8 mouse cellular contexts compared by ENCODE assay signal in the genomic region with DNA sequence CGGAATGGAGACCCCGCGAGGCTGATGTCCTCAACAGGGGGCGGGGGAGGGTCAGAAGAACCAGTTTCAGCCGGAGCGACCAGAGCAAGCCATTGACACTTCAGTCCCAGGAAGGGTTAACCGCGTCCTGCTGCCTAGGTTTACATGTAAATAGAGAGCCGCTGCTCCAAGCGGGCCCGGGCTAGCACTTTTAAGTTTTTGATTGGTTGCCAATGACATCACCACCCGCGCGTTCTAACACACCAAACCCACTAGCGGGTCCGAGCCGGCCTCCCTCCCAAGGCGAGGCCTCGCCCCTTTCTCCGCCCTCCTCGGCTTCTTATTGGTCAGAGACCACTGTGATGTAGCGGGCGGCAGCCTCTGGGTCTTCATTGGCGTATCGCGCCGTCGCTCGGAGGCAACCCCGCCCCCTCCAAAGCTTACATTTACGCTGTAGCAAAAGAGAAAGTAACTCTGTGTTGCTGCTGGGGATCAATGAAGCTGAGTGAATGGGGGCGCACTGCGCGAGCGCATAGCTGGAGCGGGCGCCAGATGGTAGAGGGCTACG. TPM values are rescaled to one million over a fixed set of nuclear protein-coding genes. Genes with fewer than 3 reads are reported as not detected.
DNase-seq lines count a peak whose midpoint lies in the region; ATAC-seq and TF ChIP-seq lines count a peak whose summit lies in the region.

1700056E22Rik (minus strand) TSS at position 291 of the 547 bp plus-strand sequence.

- no peaks in the 10 kb centered on the region for H3K36me3 ChIP-seq in ES-Bruce4 (ENCODE audit: control insufficient read depth, insufficient read depth, low read length, poor library complexity, severe bottlenecking)
- 0 out of 2 replicates have a peak, but pooled peaks cover 7% of the 10 kb centered on the region for H3K36me3 ChIP-seq in forebrain, embryonic 14.5 days (ENCODE audit: control insufficient read depth, insufficient read depth, low read length)
- no peaks in the 10 kb centered on the region for H3K36me3 ChIP-seq in neural tube, embryonic 15.5 days

- 0 out of 2 replicates have a peak, but pooled peaks have one; percentile 28 for TF ChIP-seq EP300 in ES-Bruce4 (IDR thresholded peaks at IDR 0.05; ENCODE audit: insufficient read depth, low read depth, low read length)

- peak; percentile 98 for ATAC-seq in forebrain, embryonic 14.5 days
- peak; percentile 99 for ATAC-seq in neural tube, embryonic 15.5 days (ENCODE audit: low FRiP score)

- under 1% methylated on average over 38 of the region's 38 CpGs for WGBS in forebrain, embryonic 14.5 days
- under 1% methylated on average over 38 of the region's 38 CpGs for WGBS in neural tube, embryonic 15.5 days

- H3K9ac ChIP-seq in ES-Bruce4 (ENCODE audit: low read depth, poor library complexity, severe bottlenecking) = peak within 1 kb of the TSS; percentile 85
- H3K9ac ChIP-seq in forebrain, embryonic 14.5 days (ENCODE audit: low read length) = peak within 1 kb of the TSS; percentile 83
- peak within 1 kb of the TSS; percentile 75 for H3K9ac ChIP-seq in neural tube, embryonic 15.5 days (replicated peaks)

- peak within 1 kb of the TSS; percentile 61 for H3K4me3 ChIP-seq in ES-Bruce4 (ENCODE audit: low read depth, low read length)
- H3K4me3 ChIP-seq in forebrain, embryonic 14.5 days (ENCODE audit: low read depth, low read length) = peak within 1 kb of the TSS; percentile 67
- H3K4me3 ChIP-seq in neural tube, embryonic 15.5 days (replicated peaks) = peak within 1 kb of the TSS; percentile 57

- peak; percentile 19 for TF ChIP-seq POLR2A in ES-Bruce4 (IDR thresholded peaks at IDR 0.05; ENCODE audit: insufficient read depth, low read length)

- peak; percentile 97 for DNase-seq in cerebellum, adult 11 months
- DNase-seq in forebrain, embryonic 14.5 days (ENCODE audit: low spot score) = peak; percentile 100
- DNase-seq in heart, postnatal 14 days = peak; percentile 96 to 98
- DNase-seq in layer of hippocampus, adult 11-12 months (ENCODE audit: low spot score) = peak; percentile 99
- DNase-seq in lung, adult 18-20 months = peak; percentile 99 to 100
- DNase-seq in testis, postnatal 14 days (ENCODE audit: low spot score) = peak; percentile 97

- intact Hi-C loops in heart, postnatal 14 days (cut with DNase I) = loop anchor here (5.0 to 10.0 kb wide), 2 partner anchors 138 to 201 kb away; no protein-coding TSS in a partner anchor

- H3K27ac ChIP-seq in ES-Bruce4 (ENCODE audit: insufficient read depth, low read length) = no peak within 1 kb of the TSS
- peak within 1 kb of the TSS; percentile 90 for H3K27ac ChIP-seq in forebrain, embryonic 14.5 days (ENCODE audit: low read depth, low read length)
- H3K27ac ChIP-seq in neural tube, embryonic 15.5 days (replicated peaks) = peak within 1 kb of the TSS; percentile 93

- H3K9me3 ChIP-seq in ES-Bruce4 (replicated peaks; ENCODE audit: control insufficient read depth, insufficient read depth, low read length, poor library complexity, severe bottlenecking) = no peaks in the 10 kb centered on the region
- H3K9me3 ChIP-seq in forebrain, embryonic 14.5 days (replicated peaks; ENCODE audit: control insufficient read depth, low read length) = no peaks in the 10 kb centered on the region
- H3K9me3 ChIP-seq in neural tube, embryonic 15.5 days (replicated peaks) = no peaks in the 10 kb centered on the region

- H3K4me1 ChIP-seq in ES-Bruce4 (ENCODE audit: control insufficient read depth, insufficient read depth, low read length) = no peaks in the 10 kb centered on the region
- H3K4me1 ChIP-seq in forebrain, embryonic 14.5 days (ENCODE audit: control insufficient read depth, insufficient read depth, low read length) = peaks cover 21% of the 10 kb centered on the region
- H3K4me1 ChIP-seq in neural tube, embryonic 15.5 days = peaks cover 28% of the 10 kb centered on the region

- peak within 1 kb of the TSS; percentile 87 for H3K4me2 ChIP-seq in forebrain, embryonic 14.5 days (ENCODE audit: low read length)
- H3K4me2 ChIP-seq in neural tube, embryonic 15.5 days = peak within 1 kb of the TSS; percentile 87

- 0 out of 2 replicates have a peak, but pooled peaks cover 2% of the 10 kb centered on the region for H3K27me3 ChIP-seq in ES-Bruce4 (ENCODE audit: control insufficient read depth, insufficient read depth, low read length, poor library complexity, severe bottlenecking)
- H3K27me3 ChIP-seq in forebrain, embryonic 14.5 days (replicated peaks; ENCODE audit: control insufficient read depth, insufficient read depth, low read length) = no peaks in the 10 kb centered on the region
- no peaks in the 10 kb centered on the region for H3K27me3 ChIP-seq in neural tube, embryonic 15.5 days (replicated peaks)

- no peak for TF ChIP-seq CTCF in ES-Bruce4 (IDR thresholded peaks at IDR 0.05; ENCODE audit: low read depth, low read length)

RNA-seq across cellular contexts. Expression of gene 1700056E22Rik, which starts in this region (rescaled TPM):
- polyA plus RNA-seq in ES-Bruce4 (2011; ENCODE audit: insufficient read depth, insufficient read length, low read depth, missing spikeins) = 0.63 and 0.70 TPM in 2 replicates
- 0.38 and 0.72 TPM in 2 replicates for polyA plus RNA-seq in forebrain, embryonic 14.5 days (2014; fragmentation: Nextera tagmentation; extraction: Ambion mirVana)
- under 1 TPM; 0.68 to 0.74 TPM for total RNA-seq in heart, postnatal 14 days (2021)
- 0.91 and 1.6 TPM in 2 replicates for polyA plus RNA-seq in neural tube, embryonic 15.5 days (2015; fragmentation: Nextera tagmentation; extraction: Ambion mirVana)

Comparison
In these comparisons a context has a peak if more than half of its experiments do, and no peak if none do; other contexts are left out.
1. Peak in DNase-seq, ATAC-seq, H3K4me3 ChIP-seq, H3K27ac ChIP-seq, H3K9ac ChIP-seq and H3K4me2 ChIP-seq in forebrain, embryonic 14.5 days; RNA of the gene not detected or under 1 TPM.
2. Peak in DNase-seq in heart, postnatal 14 days; RNA of the gene not detected or under 1 TPM.